Mouse (Mus musculus) heart, adult 11 months (tissue): ENCODE results near the gene Rbsn.

Source experiments
- DNase-seq: peaks from one replicate; pipeline ENCODE4 v3.0.0; 2022

Gene Rbsn

DNA sequence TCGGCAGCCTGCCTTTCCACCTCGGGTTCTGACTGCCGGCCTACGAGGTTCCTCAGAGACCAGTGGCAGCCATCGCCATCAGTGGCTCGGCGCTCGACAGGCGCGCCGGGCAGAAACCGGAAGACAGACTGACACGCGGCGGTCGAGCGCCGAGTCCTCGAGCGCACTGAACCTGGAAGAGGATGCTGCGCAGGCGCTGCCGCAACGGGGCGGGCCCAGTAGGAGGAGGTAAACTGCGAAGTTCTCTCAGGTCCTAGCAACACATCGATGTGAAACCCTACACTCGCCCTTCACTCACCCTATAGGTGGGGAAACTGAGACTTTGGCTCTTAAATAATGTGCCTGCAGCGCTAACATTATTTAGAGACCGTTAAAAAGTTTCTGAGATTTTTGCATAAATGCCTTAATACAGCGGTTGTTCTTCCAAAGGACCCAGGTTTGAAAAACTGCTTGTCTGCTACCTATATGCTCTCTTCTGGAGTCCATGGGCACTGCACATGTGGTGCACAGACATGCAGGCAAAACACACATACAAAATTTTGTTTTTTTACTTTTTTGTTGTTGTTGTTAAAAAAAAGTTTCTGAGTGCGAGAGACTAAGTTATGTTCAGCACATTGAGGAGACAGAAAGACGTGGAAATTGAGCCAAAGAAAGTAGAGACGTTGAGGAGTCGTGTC, at the start of gene Rbsn:
Gene Rbsn, minus strand, starts transcription at position 153 of the 677 bp plus-strand sequence.
- DNase-seq = peak; percentile 99

DNA sequence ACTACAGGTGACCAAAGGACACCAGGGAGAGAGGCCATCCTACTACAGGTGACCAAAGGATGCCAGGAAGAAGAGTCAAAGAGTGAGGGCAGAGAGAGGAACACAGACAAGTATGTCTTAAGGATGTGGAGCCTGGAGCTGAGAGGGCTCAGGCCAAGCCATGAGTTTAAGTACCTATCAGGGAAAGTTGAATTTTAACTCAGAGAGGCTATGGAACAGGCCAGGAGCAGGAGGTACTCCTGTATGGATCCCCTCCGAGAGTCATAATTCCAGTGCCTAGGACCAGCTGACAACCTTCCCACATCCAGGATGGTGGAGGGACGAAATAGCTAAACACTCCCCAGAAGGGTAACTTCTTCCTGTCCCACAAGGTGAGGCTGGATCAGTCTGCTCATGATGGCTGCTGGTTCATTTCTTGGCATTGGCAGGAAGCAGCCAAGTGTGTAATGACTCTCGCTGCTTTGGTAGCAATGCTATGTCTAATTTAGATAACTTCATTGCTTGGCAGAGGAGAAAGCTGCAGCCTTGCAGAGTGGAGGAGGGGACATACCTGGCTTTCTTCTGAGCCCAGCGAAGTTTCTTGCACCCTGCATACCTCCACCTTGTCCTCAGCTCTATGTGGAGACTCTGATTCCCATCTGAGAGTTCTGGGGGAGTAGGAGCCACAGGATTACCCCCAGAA, 46.6 kb upstream of the Rbsn start:
- peak; percentile 74 for DNase-seq

DNA sequence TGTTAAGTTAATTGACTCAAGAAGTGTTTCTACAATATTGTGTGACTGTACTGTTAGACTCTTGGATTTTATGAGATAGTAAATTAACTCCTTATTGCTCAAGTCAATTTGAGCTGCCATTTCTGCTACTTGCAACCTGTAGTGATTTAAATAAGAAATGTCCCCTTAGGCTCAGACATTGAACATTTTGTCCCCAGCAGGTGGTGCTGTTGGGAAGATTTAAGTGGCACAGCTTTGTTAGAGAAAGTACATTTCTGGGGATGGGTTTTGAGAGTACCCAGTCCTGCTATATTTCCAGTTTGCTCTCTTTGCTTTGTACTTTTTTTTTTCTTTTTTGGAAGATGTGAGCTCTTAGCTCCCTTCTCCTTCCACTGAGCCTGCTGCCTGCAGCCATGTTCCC, 40.6 kb upstream of the Rbsn start:
- peak; percentile 25 for DNase-seq

GRCm38 (mm10) chr6:92253253-92253870, 38.6 kb upstream of the Rbsn start:
- peak; percentile 55 for DNase-seq

DNA sequence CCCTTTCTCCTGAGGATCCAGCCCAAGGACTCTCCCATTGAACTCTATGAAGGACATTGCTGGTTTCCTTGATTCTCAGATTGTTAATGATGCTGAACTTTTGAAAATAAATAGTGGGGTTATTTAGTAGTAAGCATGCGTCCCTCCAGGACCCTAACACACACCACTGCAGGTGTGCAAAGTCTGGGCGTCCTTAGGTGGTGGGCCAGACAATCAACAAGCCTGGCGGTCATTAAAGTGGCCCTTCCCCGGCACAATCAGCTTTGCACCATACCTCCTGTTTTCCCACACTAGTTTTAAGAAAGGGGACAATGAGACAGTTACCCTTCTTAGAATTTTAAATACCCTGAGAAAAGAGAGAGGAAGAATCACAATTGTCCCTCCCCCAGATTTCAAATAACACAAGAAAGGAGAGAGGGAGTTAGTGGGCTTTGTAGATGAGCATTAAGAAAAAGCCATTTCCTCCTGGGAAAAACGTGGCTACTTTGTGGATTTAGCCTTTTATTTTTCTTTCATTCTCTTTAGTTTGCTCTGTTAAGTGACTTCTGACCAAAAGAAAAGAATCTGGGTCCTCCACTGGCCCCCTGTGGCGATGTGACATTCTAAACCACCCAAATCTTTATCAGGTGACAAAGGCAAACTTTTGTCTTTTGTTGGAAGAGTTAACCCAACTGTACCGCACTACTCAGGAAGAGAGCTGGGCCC, 32.6 kb upstream of the Rbsn start:
- DNase-seq = no peak

- DNase-seq = no peak
Observed at GRCm38 (mm10) chr6:92246335-92246734, 31.6 kb upstream of the Rbsn start.

DNA sequence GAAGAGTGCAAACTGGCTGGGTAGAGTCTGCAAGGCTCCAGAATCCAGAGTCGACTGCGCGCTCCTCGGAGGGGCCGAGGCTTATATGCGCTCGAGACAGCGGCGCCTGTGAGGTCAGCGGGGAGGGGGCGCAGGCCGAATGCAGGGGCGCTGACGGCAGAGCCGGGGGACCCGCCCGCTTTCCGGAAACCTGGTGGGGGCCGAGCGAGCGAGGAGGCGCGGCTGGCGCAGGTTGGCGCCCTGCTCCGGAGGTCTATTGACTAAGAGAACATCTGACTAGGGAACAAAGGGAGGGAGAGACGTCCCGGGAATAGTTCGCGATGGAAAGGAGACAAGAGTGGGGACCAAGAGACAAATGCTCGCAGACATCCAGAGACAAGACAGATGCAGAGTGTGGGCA, 29.9 kb upstream of the Rbsn start, which contains the start of gene Trh:
Gene Trh, minus strand, starts transcription at position 60 of the 400 bp plus-strand sequence.
- DNase-seq = no peak

DNA sequence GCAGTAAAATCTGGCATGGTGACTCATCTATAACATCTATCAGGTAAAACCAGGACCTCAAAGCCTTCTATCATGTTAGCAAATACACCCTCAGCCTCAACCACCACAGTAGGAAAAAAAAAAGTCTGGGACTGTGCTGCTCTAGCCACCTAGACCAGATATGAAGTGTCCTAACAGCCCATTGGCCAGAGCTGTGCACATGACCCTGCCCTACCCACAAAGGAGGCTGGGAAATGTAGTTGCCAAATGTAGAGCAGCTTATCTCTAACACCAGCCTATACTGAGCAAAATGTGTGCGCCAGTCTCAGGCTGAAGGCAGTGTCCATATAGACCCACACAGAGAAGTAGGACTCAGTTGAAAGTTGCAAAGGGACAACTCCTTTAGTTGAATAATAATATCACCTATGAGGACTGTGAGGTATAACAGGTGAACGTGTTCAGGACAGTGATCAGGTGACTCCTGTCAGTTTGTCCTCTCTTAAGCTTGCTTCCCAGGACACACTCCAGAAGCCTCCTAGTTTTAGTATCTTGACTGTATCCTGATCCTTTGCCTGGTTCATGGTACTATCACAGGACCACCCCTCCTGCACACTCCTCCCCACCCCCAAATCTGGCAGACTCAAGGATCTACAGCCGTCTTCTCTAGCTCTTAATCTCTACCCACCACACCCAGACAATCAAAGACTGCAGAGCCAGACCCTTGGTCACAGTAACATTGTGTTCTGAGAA, 26.6 kb upstream of the Rbsn start:
- DNase-seq = peak; percentile 98

DNA sequence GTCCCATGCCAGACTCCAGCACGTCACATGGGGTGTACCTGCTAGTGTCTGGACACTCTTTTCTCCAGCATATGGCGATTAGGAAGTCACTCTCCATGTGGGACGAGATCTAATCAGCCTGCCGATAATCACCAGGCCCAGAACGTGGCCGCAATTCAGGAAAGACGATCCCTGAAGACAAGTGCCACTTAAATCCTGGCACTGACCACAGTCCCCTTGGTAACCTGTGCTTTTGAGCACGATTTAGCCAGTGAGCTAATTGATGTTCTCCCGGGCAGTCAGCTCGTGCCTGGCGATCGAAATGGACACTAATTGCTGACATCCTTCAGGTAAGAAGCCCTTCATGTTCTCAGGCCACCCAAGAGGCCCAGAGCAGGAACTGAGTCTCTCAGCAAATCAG, 20.3 kb upstream of the Rbsn start:
- DNase-seq = no peak

- DNase-seq = no peak
Observed at GRCm38 (mm10) chr6:92231762-92232161, 17.0 kb upstream of the Rbsn start.

- no peak for DNase-seq
Observed at GRCm38 (mm10) chr6:92231356-92231755, 16.6 kb upstream of the Rbsn start.

DNA sequence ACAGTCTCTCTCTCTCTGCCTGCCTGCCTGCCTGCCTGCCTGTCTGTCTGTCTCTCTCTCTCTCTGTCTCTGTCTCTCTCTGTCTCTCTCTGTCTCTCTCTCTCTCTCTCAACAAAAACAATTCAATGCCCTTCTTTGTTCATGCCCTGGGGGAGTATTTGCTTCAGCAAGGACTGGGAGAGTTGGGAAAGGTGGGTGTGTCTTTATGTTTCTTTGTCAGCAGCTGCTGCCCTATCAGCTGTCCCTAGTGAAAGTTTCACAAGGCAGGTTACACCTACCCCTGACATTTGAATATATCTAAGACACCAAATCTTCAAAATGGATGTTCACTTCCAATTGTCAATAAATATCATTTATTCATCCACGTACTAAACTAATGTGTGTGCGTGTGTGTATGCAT, 14.9 kb upstream of the Rbsn start:
- DNase-seq = no peak

DNA sequence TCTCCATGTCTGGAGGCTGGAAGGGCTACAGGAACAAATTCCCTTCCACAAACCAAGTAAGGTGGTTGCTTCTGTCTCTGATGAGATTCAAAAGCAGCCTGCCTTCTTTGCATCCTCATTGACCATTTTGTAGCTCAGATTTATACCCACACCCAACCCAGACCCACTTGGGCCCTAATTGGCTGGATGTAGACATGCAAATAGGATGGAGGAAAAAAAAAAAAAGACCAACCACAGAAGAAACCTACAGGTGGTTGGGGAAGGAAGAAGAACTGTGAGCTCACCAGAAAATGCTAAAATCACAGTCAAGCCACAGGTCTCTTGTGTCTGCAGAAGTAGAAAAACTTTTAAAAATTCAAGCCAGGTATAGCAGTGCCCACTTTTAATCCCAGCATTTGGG, 14.4 kb upstream of the Rbsn start:
- DNase-seq = no peak

GRCm38 (mm10) chr6:92224981-92225380, 10.3 kb upstream of the Rbsn start:
- no peak for DNase-seq

DNA sequence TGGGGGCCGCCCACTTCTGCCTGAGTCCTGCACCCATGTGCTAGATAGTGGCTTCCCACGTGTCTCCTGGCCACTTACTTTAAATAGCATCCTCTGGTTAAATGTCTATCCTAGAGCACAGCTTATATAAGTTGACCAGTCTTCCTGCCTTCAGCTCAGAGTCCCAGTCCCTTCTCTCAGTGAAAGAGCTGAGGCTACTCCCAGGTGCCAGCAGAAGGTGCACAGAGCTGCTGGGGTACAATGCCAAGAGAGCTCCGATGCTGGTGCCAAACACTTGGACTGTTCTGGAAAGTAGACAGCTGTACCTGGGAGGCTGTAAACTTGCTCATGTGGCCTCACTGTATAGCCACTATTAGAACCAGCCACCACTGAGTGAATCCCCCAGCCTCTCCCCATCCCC, 7.3 kb upstream of the Rbsn start:
- DNase-seq = no peak

GRCm38 (mm10) chr6:92221604-92222003, 6.9 kb upstream of the Rbsn start:
- DNase-seq = no peak

DNA sequence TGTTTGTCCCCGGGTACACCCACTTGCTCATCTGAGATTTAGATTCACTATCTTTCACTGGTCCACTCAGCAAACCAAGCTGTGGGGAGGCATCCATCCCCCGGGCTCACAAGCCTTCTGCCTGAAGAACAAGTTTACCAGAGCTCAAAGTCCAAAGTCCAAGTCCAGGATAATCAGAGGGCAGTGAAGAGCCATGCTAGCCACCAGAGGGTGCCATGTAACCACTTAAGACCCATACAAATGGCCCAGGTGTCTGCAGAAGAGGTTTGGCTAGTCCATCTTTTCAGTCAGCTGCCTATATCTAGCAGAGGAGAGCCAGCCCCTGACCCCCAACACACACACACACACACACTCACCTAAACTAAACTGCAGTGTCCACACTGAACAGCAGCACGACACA, 4.7 kb upstream of the Rbsn start:
- no peak for DNase-seq

DNA sequence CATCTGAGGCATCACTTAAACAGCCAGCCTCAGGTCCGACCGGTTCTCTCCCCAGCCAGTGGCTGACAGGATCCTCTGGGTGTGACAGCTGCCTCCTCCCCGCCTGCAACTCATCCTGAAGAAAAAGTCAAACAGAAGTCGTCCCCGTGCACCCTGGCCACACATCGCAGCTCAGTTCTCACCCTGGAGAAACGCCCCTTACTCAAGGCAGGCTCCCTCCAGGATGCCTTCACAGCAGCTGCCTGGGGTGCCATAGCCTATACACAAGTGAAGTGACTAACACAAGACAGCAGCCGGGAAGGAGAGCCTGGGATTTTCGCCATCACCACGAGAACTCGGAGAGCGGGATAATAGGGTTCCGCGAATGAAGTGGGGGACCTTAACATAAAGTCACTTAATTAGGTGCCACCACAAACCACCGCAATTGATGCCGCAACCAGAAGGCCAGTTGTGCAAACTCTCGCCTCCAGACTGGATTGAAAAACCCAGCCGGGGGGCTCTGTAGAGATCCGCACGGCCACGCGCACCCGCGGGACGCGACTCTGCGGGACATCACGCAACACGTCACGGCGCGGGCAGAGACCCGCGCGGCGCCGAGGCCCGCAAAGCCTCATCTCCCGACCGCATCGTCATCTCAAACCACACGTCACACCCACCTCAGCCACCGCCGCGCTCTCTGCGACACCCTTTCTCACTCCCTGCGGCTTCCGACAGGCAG, 511 bp downstream of the Rbsn start:
- DNase-seq = no peak

DNA sequence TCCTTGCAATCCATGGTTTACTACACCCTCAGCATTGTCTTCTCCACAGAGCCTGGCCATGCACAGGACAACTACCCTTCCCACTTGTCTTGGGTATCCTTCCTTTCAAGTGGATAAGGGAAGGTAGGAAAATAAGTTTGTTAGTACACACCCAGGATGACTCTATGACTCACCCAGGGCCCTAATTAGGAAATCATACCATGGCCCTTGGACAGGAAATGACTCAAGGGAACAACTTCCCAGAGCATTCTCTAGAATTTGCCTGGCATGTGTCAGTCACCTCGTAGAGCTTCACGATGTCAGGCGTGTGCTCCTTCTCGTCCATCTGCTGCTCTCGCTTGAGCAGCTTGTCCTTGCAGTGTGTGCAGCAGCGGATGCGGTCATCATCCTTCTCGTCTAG, 15.3 kb downstream of the Rbsn start:
- DNase-seq = peak; percentile 82

DNA sequence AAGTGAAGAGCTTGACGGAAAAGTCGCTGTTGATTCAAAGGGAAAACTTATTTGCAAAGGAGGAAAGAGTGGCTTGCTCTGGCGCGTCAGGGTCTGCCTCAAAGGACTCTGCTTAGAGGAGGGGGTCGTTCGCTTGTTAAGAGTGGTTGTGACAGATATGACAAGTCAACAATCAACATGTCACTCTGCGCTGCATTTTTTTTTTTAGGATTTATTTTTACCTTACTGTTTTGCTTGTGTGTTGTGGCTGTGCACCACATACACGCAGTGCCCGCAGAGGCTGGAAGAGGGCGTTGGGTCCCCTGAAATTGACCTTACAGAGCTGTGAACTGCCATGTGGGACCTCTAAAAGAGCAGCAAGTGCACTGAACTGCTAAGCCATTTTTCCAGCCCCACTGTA, 30.5 kb downstream of the Rbsn start:
- no peak for DNase-seq

DNA sequence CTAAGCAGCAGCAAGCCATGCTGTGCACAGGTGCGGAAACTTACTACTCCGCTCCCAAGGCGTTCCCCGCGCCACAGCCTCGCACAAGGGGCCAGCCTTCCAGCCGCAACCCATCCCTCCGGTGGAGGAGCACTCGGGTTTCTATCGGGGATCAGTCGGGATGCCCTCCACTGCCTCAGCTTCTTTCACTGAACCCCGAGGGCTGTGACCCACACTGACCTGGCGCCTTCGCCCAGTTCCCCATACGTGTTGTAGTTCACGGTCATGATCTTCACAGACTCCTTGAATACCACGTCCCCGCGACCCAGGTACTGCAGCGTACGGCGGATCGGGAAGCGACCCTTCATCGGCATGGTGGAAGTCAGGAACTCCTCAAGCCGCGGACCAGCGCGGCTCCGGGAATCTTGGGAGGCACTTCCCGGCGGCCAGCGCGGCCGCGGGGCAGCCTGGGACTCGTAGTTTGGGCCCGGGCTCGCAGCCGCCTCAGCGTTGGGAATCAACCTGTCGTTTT, 31.0 kb downstream of the Rbsn start, which contains the start of gene Mrps25:
Gene Mrps25, minus strand, starts transcription at position 413 of the 511 bp plus-strand sequence.
- peak; percentile 96 for DNase-seq

DNA sequence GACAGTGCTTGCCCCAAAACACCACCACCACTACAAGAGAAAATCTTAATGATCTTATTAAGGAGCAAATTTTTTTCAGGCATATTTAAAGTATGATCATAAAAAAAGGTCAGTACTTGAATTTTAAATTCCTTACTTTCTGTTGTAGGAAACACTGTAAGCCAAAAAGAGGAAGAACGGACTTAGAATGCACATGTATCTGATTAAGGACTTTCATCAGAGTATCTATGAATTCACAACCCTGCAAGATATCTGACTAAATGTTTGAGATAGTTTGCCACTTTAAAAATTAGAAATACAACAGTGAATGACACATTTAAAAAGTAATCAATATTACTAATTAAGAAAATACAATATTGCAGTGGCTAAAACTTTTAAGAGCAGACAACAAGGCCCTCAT, 38.3 kb downstream of the Rbsn start:
- no peak for DNase-seq
